Mouse (Mus musculus) intestine, embryonic 14.5 days (tissue): ENCODE measurements at regions not wholly inside any gene's neighbourhood (a gene's known extent, or its start where the extent isn't known, plus 50 kb on each side); places are given as distances from the start of the nearest gene placed in this dataset.

Experiments
- ATAC-seq: fragments of 200-750 bp; cut with Nextera tagmentation; replicated peaks from 2 replicates; pipeline ENCODE4 v1.8.0; 2017; ENCODE audit warnings: low read depth, moderate number of reproducible peaks, moderate TSS enrichment, moderate library complexity; ENCODE audit not compliant: low FRiP score, low TSS enrichment
- DNase-seq: peaks from one replicate; pipeline ENCODE4 v3.0.0-alpha.2; 2018; ENCODE audit warnings: low spot score
- H3K27ac ChIP-seq: fragments of 300-500 bp; sonication (generic); 2 replicates; pipeline ENCODE4 v1.5.1; 2014; ENCODE audit warnings: low read depth, mild to moderate bottlenecking, control low read depth
- H3K27me3 ChIP-seq: fragments of 300-500 bp; sonication (generic); replicated peaks from 2 replicates; pipeline ENCODE4 v1.6.1; 2014; ENCODE audit warnings: low read length, control low read depth; ENCODE audit not compliant: control insufficient read depth, insufficient read depth
- H3K36me3 ChIP-seq: fragments of 300-500 bp; sonication (generic); 2 replicates; pipeline ENCODE4 v1.6.1; 2014; ENCODE audit warnings: low read length, control low read depth; ENCODE audit not compliant: control insufficient read depth, insufficient read depth
- H3K4me1 ChIP-seq: fragments of 300-500 bp; sonication (generic); replicated peaks from 2 replicates; pipeline ENCODE4 v1.6.1; 2014; ENCODE audit warnings: low read length, control low read depth, mixed read lengths; ENCODE audit not compliant: control insufficient read depth, insufficient read depth
- H3K4me2 ChIP-seq: fragments of 300-500 bp; sonication (generic); 2 replicates; pipeline ENCODE4 v1.6.1; 2014; ENCODE audit warnings: low read length
- H3K4me3 ChIP-seq: fragments of 300-500 bp; sonication (generic); 2 replicates; pipeline ENCODE4 v1.5.1; 2014; ENCODE audit warnings: low read depth, low read length, control low read depth, mixed read lengths
- H3K9ac ChIP-seq: fragments of 300-500 bp; sonication (generic); 2 replicates; pipeline ENCODE4 v1.6.1; 2014; ENCODE audit warnings: mild to moderate bottlenecking, low read length
- H3K9me3 ChIP-seq: fragments of 300-500 bp; sonication (generic); 2 replicates; pipeline ENCODE4 v1.6.1; 2016; ENCODE audit warnings: low read length, control low read depth; ENCODE audit not compliant: control insufficient read depth
- WGBS: fragments of 180-500 bp; shearing (Covaris S2); extraction: QIAGEN DNeasy Blood & Tissue Kit; methylation state at CpG from one replicate; pipeline ENCODE4 v1.1.7; 2014; 5-methylcytosine and 5-hydroxymethylcytosine counted together

- no peak for DNase-seq
- H3K4me3 ChIP-seq = no peak overlapping the region
- no peak overlapping the region for H3K27ac ChIP-seq
- no peaks in the 10 kb centered on the region for H3K36me3 ChIP-seq
- no peak overlapping the region for H3K9ac ChIP-seq
- H3K27me3 ChIP-seq = no peaks in the 10 kb centered on the region
- ATAC-seq = no peak
- 70% methylated on average over 3 of the region's 3 CpGs for WGBS
- no peaks in the 10 kb centered on the region for H3K4me1 ChIP-seq
- H3K4me2 ChIP-seq = no peak overlapping the region
- H3K9me3 ChIP-seq = no peaks in the 10 kb centered on the region
Measured at GRCm38 (mm10) chr4:97346799-97347198, 163.8 kb upstream of the Gm10192 start.

DNA sequence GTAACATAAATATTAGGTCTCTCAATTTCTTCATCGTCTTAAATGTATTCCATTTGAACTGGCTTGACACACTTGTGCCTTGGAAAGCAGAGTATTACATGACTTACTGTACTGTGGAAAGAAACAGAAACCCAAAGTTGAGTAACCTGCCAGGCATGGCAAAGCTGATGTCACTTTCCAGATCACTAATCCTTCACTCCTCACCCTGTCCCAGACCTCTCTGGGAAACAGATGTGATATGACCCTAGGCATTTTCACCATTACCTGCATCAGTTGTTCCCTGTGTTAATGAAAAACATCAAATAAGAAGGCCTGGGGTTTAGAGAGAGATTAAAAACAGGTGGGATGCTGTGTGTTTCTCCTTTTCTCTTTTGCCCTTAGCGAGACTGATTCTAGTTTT lies 161.4 kb upstream of the Gm10192 start:
- ATAC-seq = no peak
- Histone ChIP-seq H3K4me1 (no peaks in the 10 kb centered on the region), H3K27me3 (no peaks in the 10 kb centered on the region)

DNA sequence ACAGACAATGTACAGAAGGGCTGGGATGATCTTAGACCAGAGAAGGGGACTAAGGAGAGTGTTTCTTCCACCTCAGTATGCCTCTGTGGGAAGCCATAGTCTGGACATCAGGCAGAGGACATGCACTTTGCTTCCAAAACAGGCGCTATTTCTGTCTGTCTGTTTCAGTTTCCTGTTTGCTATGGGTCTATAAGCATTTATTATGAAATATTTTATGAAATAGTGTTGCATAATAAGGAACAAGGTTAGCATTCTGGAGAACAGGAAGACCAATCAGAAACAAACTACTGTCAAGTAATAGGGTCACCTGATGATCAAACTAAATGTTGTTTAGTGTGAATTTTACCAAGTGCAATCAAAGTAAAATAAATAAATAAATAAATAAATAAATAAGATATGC lies 160.4 kb upstream of the Gm10192 start:
- Histone ChIP-seq H3K27ac (no peak overlapping the region), H3K4me2 (no peak overlapping the region), H3K27me3 (no peaks in the 10 kb centered on the region), H3K9me3 (no peaks in the 10 kb centered on the region), H3K4me1 (no peaks in the 10 kb centered on the region), H3K4me3 (no peak overlapping the region), H3K9ac (no peak overlapping the region), H3K36me3 (no peaks in the 10 kb centered on the region)
- ATAC-seq (no peak), DNase-seq (no peak)
- 68% methylated on average over 1 of the region's 1 CpGs for WGBS

More for the DNA sequence above, 161.4 kb upstream of the Gm10192 start:
- H3K9ac ChIP-seq = no peak overlapping the region
- no peaks in the 10 kb centered on the region for H3K9me3 ChIP-seq
- WGBS = 89% methylated on average over 2 of the region's 2 CpGs
- no peak overlapping the region for H3K4me2 ChIP-seq
- H3K4me3 ChIP-seq = no peak overlapping the region
- no peak for DNase-seq
- no peaks in the 10 kb centered on the region for H3K36me3 ChIP-seq
- no peak overlapping the region for H3K27ac ChIP-seq
